Mouse (Mus musculus) C2C12 (cell line): ENCODE results near the gene Slc10a7. TPM values are rescaled to one million over a fixed set of nuclear protein-coding genes. Genes with fewer than 3 reads are reported as not detected.

Experiments
- H3K27me3 ChIP-seq: one replicate; pipeline ENCODE4 v1.6.1; 2011; ENCODE audit not compliant: control insufficient read depth, insufficient read depth, insufficient read length
- H3K36me3 ChIP-seq: one replicate; pipeline ENCODE4 v1.6.1; 2011; ENCODE audit not compliant: control insufficient read depth, insufficient read depth
- H3K4me3 ChIP-seq: one replicate; pipeline ENCODE4 v1.5.1; 2011; ENCODE audit warnings: mild to moderate bottlenecking, control low read depth; ENCODE audit not compliant: poor library complexity, insufficient read depth, severe bottlenecking
- H3K79me2 ChIP-seq: one replicate; pipeline ENCODE4 v1.6.1; 2011; ENCODE audit not compliant: control insufficient read depth, insufficient read depth
- H3K79me3 ChIP-seq: one replicate; pipeline ENCODE4 v1.6.1; 2011; ENCODE audit warnings: low read depth, control low read depth
- H3ac ChIP-seq: one replicate; pipeline ENCODE3; 2011; ENCODE audit warnings: low read depth; ENCODE audit not compliant: control insufficient read depth, insufficient read length
- CEBPB ChIP-seq: IDR thresholded peaks from one replicate; pipeline ENCODE4 v1.6.1; 2011; ENCODE audit warnings: low read depth, mild to moderate bottlenecking, control low read depth, moderate library complexity
- CTCF ChIP-seq: IDR thresholded peaks from one replicate; pipeline ENCODE4 v1.5.1; 2011; ENCODE audit not compliant: control insufficient read depth, insufficient read depth, insufficient read length
- FOSL1 ChIP-seq: IDR thresholded peaks from one replicate; pipeline ENCODE4 v1.8.0; 2011; ENCODE audit warnings: mild to moderate bottlenecking, low read length; ENCODE audit not compliant: poor library complexity, insufficient read depth, severe bottlenecking
- MAX ChIP-seq: IDR thresholded peaks from one replicate; pipeline ENCODE4 v1.6.1; 2011; ENCODE audit warnings: mild to moderate bottlenecking, control low read depth
- MYOD1 ChIP-seq: IDR thresholded peaks from one replicate; pipeline ENCODE4 v1.6.1; 2011; ENCODE audit warnings: low read depth; ENCODE audit not compliant: control insufficient read depth, insufficient read length
- MYOG ChIP-seq: IDR thresholded peaks from one replicate; pipeline ENCODE4 v1.6.1; 2011; ENCODE audit not compliant: control insufficient read depth, insufficient read length; ENCODE audit errors: extremely low read depth
- USF1 ChIP-seq: IDR thresholded peaks from one replicate; pipeline ENCODE4 v1.6.1; 2011; ENCODE audit warnings: low read depth, mild to moderate bottlenecking, control low read depth, moderate library complexity
- polyA plus RNA-seq: library from polyadenylated mRNA; unstranded; fragments of >200 nt; fragmentation: generic; extraction: Trizol; gene quantifications from one replicate; pipeline ENCODE4 v1.2.1, GENCODE M21; 2012; ENCODE audit warnings: missing spikeins

Gene Slc10a7
- polyA plus RNA-seq, 1 experiment: 7.5 TPM

GRCm38 (mm10) chr8:78633012-78633411, 123.9 kb downstream of the Slc10a7 start:
- H3K79me2 ChIP-seq: no peaks in the 10 kb centered on the region
- H3ac ChIP-seq: no peak overlapping the region
- H3K79me3 ChIP-seq: peaks cover 1% of the 10 kb centered on the region
- no peaks in the 10 kb centered on the region for H3K36me3 ChIP-seq
- no peaks in the 10 kb centered on the region for H3K27me3 ChIP-seq
- no peak overlapping the region for H3K4me3 ChIP-seq
- TF ChIP-seq MYOD1 (no peak), USF1 (no peak)

GRCm38 (mm10) chr8:78634018-78634417, 124.9 kb downstream of the Slc10a7 start:
- no peak overlapping the region for H3K4me3 ChIP-seq
- H3ac ChIP-seq: no peak overlapping the region
- peaks cover 1% of the 10 kb centered on the region for H3K79me3 ChIP-seq
- H3K27me3 ChIP-seq: no peaks in the 10 kb centered on the region
- TF ChIP-seq MAX: no peak
- TF ChIP-seq FOSL1: no peak
- no peak for TF ChIP-seq CEBPB
- TF ChIP-seq MYOG: no peak
- no peak for TF ChIP-seq MYOD1
- no peak for TF ChIP-seq USF1
- TF ChIP-seq CTCF: no peak
- no peaks in the 10 kb centered on the region for H3K79me2 ChIP-seq
- H3K36me3 ChIP-seq: no peaks in the 10 kb centered on the region

- H3K79me2 ChIP-seq: no peaks in the 10 kb centered on the region
Measured at GRCm38 (mm10) chr8:78634523-78635240, 125.5 kb downstream of the Slc10a7 start.

GRCm38 (mm10) chr8:78635241-78635771, 126.2 kb downstream of the Slc10a7 start:
- Histone ChIP-seq H3K36me3 (no peaks in the 10 kb centered on the region), H3K79me2 (no peaks in the 10 kb centered on the region), H3K27me3 (no peaks in the 10 kb centered on the region), H3K4me3 (no peak overlapping the region), H3ac (no peak overlapping the region), H3K79me3 (peaks cover 1% of the 10 kb centered on the region)
- no peak for TF ChIP-seq CEBPB
- no peak for TF ChIP-seq CTCF
- TF ChIP-seq MAX: no peak
- no peak for TF ChIP-seq MYOD1
- no peak for TF ChIP-seq USF1
- TF ChIP-seq FOSL1: no peak
- no peak for TF ChIP-seq MYOG

More at GRCm38 (mm10) chr8:78634523-78635240, 125.5 kb downstream of the Slc10a7 start:
- Histone ChIP-seq H3K4me3 (no peak overlapping the region), H3K36me3 (no peaks in the 10 kb centered on the region), H3K79me3 (peaks cover 1% of the 10 kb centered on the region), H3ac (no peak overlapping the region), H3K27me3 (no peaks in the 10 kb centered on the region)
- no peak for TF ChIP-seq MYOD1

GRCm38 (mm10) chr8:78641919-78642318, 132.8 kb downstream of the Slc10a7 start:
- H3K36me3 ChIP-seq: no peaks in the 10 kb centered on the region
- H3K27me3 ChIP-seq: no peaks in the 10 kb centered on the region
- H3K4me3 ChIP-seq: no peak overlapping the region
- no peak for TF ChIP-seq MYOD1
- TF ChIP-seq FOSL1: no peak
- no peak for TF ChIP-seq USF1
- no peak for TF ChIP-seq MAX
- no peak for TF ChIP-seq CEBPB
- no peak for TF ChIP-seq MYOG
- no peak for TF ChIP-seq CTCF
- H3K79me2 ChIP-seq: no peaks in the 10 kb centered on the region
- no peaks in the 10 kb centered on the region for H3K79me3 ChIP-seq
- H3ac ChIP-seq: no peak overlapping the region

- Histone ChIP-seq H3ac (no peak overlapping the region), H3K4me3 (no peak overlapping the region), H3K36me3 (no peaks in the 10 kb centered on the region), H3K79me3 (no peaks in the 10 kb centered on the region), H3K79me2 (no peaks in the 10 kb centered on the region), H3K27me3 (no peaks in the 10 kb centered on the region)
- TF ChIP-seq CTCF (no peak), FOSL1 (no peak), CEBPB (no peak), MYOD1 (peak; percentile 40), MAX (no peak)
Measured at GRCm38 (mm10) chr8:78642376-78642775, 133.2 kb downstream of the Slc10a7 start.
